Mouse (Mus musculus): ENCODE results near the gene Car5a.
A peak's percentile ranks its signal among the peaks of the same experiment; 100 is the strongest.

Gene Car5a

DNA sequence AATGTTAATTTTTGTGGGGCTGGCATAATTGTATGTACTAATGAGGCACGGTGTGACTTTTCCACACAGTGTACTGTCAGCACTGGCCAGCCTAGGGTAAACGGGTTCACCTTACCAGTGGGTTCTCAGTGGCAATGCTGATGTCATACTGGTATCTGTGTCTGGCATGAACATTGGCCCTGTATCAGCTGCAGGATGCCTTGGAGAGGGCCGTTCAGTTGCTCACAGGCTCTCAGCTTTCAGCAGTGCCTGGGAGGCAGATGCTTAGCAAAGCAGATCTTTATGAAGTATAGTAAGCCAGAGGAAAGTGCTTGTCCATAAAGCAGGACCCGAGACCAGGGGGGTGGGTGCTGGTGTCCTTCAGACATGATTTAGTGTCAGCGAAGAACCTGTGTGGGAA is 21.4 kb upstream of the Car5a start:
- Histone ChIP-seq H3K9me3 (ENCODE audit: low read length) (no peaks in the 10 kb centered on the region), H3K4me3 (replicated peaks; ENCODE audit: low read length) (peak overlapping the region; percentile 45; the same call in 1 of the 2 replicates), H3K36me3 (ENCODE audit: insufficient read depth, low read length) (peaks cover 43% of the 10 kb centered on the region), H3K27me3 (ENCODE audit: insufficient read depth, low read length) (no peaks in the 10 kb centered on the region), H3K4me1 (replicated peaks; ENCODE audit: low read depth, low read length) (peaks cover 75% of the 10 kb centered on the region)
- no peak for TF ChIP-seq NANOG (IDR thresholded peaks at IDR 0.05; ENCODE audit: borderline replicate concordance, low read length)
- no peak for TF ChIP-seq CTCF (conservative IDR thresholded peaks at IDR 0.05; ENCODE audit: low read length)
- no peak for TF ChIP-seq POU5F1 (IDR thresholded peaks at IDR 0.05; ENCODE audit: borderline replicate concordance, low read length)

DNA sequence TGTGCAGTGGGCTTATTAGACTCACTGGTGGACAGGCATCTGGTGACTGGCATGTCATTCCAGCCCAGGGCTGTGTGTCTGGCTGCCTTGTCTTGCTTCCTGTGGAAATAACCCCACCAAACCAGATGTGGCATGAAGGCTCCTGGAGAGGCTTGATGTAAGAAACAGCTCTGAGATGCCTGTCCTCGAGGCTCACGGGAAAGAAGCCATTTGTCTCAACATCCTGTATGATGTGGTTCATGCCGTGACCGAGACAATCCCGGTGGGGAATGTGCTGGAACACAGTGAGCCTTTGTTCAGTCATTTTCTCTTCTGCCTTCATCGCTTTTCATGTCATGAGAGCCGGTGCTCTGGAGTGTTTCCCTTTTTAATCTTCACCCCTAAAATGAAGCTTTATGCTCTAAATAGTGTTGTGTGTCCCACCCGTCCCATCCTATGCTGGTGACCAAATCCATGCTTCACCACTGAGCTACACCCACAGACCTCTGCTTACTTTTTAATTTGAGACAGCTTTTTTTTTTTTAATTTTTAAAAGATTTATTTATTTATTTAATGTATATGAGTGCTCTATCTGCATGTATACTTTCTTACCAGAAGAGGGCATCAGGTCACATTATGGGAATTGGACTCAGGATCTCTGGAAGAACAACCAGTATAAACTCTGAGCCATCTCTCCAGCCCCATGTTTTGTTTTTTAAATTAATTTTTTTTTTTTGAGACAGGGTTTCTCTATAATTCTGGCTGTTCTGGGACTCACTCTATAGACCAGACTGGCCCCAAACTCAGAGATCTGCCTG is 20.2 kb upstream of the Car5a start:
- peaks cover 44% of the 10 kb centered on the region for H3K36me3 ChIP-seq (ENCODE audit: insufficient read depth, low read length)
- H3K9me3 ChIP-seq (ENCODE audit: low read length) = no peaks in the 10 kb centered on the region
- H3K27me3 ChIP-seq (ENCODE audit: insufficient read depth, low read length) = no peaks in the 10 kb centered on the region
- H3K4me3 ChIP-seq (replicated peaks; ENCODE audit: low read length) = no peak overlapping the region
- no peak for TF ChIP-seq NANOG (IDR thresholded peaks at IDR 0.05; ENCODE audit: borderline replicate concordance, low read length)
- TF ChIP-seq CTCF (conservative IDR thresholded peaks at IDR 0.05; ENCODE audit: low read length) = no peak; the same call in 1 of the 2 replicates
- TF ChIP-seq POU5F1 (IDR thresholded peaks at IDR 0.05; ENCODE audit: borderline replicate concordance, low read length) = no peak
- peaks cover 74% of the 10 kb centered on the region for H3K4me1 ChIP-seq (replicated peaks; ENCODE audit: low read depth, low read length)

DNA sequence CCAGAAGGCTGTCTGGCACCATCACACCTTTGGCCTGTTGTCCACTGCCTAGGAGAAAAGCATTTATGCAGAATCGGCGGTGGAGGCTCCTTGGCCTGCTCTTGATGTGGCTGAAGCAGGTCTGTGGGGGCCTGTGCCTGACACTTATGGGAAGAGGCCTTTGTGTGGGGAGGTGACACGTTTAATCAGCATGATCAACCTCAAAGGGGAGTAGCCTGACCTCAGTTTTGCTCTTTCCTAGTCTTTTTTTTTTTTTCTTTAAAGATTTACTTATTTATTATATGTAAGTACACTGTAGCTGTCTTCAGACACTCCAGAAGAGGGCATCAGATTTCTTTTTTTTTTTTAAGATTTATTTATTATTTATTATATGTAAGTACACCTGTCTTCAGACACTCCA is 18.2 kb upstream of the Car5a start:
- H3K4me1 ChIP-seq (replicated peaks; ENCODE audit: low read depth, low read length) = peaks cover 66% of the 10 kb centered on the region
- H3K9me3 ChIP-seq (ENCODE audit: low read length) = no peaks in the 10 kb centered on the region
- peaks cover 51% of the 10 kb centered on the region for H3K36me3 ChIP-seq (ENCODE audit: insufficient read depth, low read length)
- H3K4me3 ChIP-seq (replicated peaks; ENCODE audit: low read length) = no peak overlapping the region
- H3K27me3 ChIP-seq (ENCODE audit: insufficient read depth, low read length) = no peaks in the 10 kb centered on the region
- TF ChIP-seq CTCF (conservative IDR thresholded peaks at IDR 0.05; ENCODE audit: low read length) (no peak), NANOG (IDR thresholded peaks at IDR 0.05; ENCODE audit: borderline replicate concordance, low read length) (no peak), POU5F1 (IDR thresholded peaks at IDR 0.05; ENCODE audit: borderline replicate concordance, low read length) (no peak)

DNA sequence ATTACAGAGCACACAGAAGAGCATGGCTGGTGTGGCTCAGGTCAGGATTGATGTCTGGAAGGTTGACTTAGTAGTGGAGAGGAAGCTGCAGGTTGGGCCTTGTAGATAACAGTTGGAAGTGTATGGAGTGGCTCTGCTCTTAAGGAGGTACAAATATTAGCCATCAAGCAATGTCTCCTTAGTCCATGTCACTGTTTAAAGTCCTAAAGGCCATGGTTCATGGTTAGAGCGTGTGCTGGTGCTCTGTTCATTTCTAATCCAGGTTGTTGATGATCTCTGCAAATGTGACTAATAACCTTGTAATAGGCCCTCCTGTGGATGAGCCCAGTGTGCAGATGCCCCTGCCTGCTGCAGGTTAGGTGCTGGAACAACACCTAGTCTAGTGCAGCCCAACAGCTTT is 13.7 kb upstream of the Car5a start:
- no peak for TF ChIP-seq POU5F1 (IDR thresholded peaks at IDR 0.05; ENCODE audit: borderline replicate concordance, low read length)
- no peak for TF ChIP-seq CTCF (conservative IDR thresholded peaks at IDR 0.05; ENCODE audit: low read length)
- TF ChIP-seq NANOG (IDR thresholded peaks at IDR 0.05; ENCODE audit: borderline replicate concordance, low read length) = no peak
- Histone ChIP-seq H3K4me3 (replicated peaks; ENCODE audit: low read length) (no peak overlapping the region), H3K36me3 (ENCODE audit: insufficient read depth, low read length) (peaks cover 75% of the 10 kb centered on the region), H3K4me1 (replicated peaks; ENCODE audit: low read depth, low read length) (peaks cover 67% of the 10 kb centered on the region), H3K27me3 (ENCODE audit: insufficient read depth, low read length) (no peaks in the 10 kb centered on the region), H3K9me3 (ENCODE audit: low read length) (no peaks in the 10 kb centered on the region)

GRCm38 (mm10) chr8:121955825-121956500 is 11.3 kb upstream of the Car5a start:
- no peak for TF ChIP-seq NANOG (IDR thresholded peaks at IDR 0.05; ENCODE audit: borderline replicate concordance, low read length)
- peaks cover 79% of the 10 kb centered on the region for H3K4me1 ChIP-seq (replicated peaks; ENCODE audit: low read depth, low read length)
- H3K36me3 ChIP-seq (ENCODE audit: insufficient read depth, low read length) = peaks cover 79% of the 10 kb centered on the region
- H3K9me3 ChIP-seq (ENCODE audit: low read length) = no peaks in the 10 kb centered on the region
- H3K4me3 ChIP-seq (replicated peaks; ENCODE audit: low read length) = no peak overlapping the region
- no peaks in the 10 kb centered on the region for H3K27me3 ChIP-seq (ENCODE audit: insufficient read depth, low read length)

GRCm38 (mm10) chr8:121954981-121955555 is 10.4 kb upstream of the Car5a start:
- Histone ChIP-seq H3K27me3 (ENCODE audit: insufficient read depth, low read length) (no peaks in the 10 kb centered on the region), H3K4me1 (replicated peaks; ENCODE audit: low read depth, low read length) (peaks cover 71% of the 10 kb centered on the region), H3K4me3 (replicated peaks; ENCODE audit: low read length) (no peak overlapping the region), H3K9me3 (ENCODE audit: low read length) (no peaks in the 10 kb centered on the region), H3K36me3 (ENCODE audit: insufficient read depth, low read length) (peaks cover 71% of the 10 kb centered on the region)
- TF ChIP-seq NANOG (IDR thresholded peaks at IDR 0.05; ENCODE audit: borderline replicate concordance, low read length) (no peak), CTCF (conservative IDR thresholded peaks at IDR 0.05; ENCODE audit: low read length) (no peak), POU5F1 (IDR thresholded peaks at IDR 0.05; ENCODE audit: borderline replicate concordance, low read length) (no peak)

DNA sequence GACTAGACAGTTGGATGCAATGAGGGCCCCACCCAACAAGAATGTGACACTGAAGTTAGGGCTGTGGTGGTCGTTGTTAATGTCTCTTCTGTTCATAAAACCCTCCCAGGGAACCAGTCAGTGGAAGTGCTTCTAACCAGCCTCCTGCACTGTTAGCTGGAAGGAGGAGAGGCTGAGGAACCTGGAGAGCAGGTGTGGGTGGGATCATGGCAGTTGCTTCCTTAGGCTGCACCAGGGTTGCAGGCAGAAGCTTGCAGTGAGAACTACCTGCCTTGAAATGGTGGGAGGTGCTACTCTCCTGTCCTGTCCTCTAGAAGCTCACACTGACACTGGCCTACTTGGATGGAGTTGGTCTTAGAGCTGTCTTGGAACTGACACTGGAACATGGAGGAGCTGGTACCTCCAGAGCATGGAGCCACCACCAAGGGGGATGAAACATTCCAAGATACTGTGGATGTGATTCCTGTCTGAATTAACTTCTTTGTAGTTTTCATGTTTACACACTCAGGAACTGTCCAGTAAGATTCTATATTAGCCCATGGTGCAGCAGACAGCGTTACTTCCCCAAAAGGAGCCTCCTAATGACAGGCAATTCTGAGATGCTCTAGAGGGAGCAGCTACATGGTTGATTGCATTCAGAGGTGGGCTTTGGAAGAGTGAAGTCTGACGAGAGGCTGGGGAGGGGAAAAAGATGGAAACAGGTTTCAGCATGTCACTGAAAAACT is 9.3 kb upstream of the Car5a start:
- Histone ChIP-seq H3K9me3 (ENCODE audit: low read length) (no peaks in the 10 kb centered on the region), H3K4me3 (replicated peaks; ENCODE audit: low read length) (no peak overlapping the region), H3K36me3 (ENCODE audit: insufficient read depth, low read length) (peaks cover 66% of the 10 kb centered on the region), H3K4me1 (replicated peaks; ENCODE audit: low read depth, low read length) (peaks cover 75% of the 10 kb centered on the region), H3K27me3 (ENCODE audit: insufficient read depth, low read length) (no peaks in the 10 kb centered on the region)
- no peak for TF ChIP-seq CTCF (conservative IDR thresholded peaks at IDR 0.05; ENCODE audit: low read length)

- peaks cover 58% of the 10 kb centered on the region for H3K36me3 ChIP-seq (ENCODE audit: insufficient read depth, low read length)
- H3K9me3 ChIP-seq (ENCODE audit: low read length) = no peaks in the 10 kb centered on the region
- no peak for TF ChIP-seq POU5F1 (IDR thresholded peaks at IDR 0.05; ENCODE audit: borderline replicate concordance, low read length)
- TF ChIP-seq CTCF (conservative IDR thresholded peaks at IDR 0.05; ENCODE audit: low read length) = no peak
- no peak for TF ChIP-seq NANOG (IDR thresholded peaks at IDR 0.05; ENCODE audit: borderline replicate concordance, low read length)
- H3K27me3 ChIP-seq (ENCODE audit: insufficient read depth, low read length) = no peaks in the 10 kb centered on the region
- peak overlapping the region; percentile 98 for H3K4me3 ChIP-seq (replicated peaks; ENCODE audit: low read length)
- H3K4me1 ChIP-seq (replicated peaks; ENCODE audit: low read depth, low read length) = peaks cover 79% of the 10 kb centered on the region
These were observed 8.1 kb upstream of the Car5a start for GRCm38 (mm10) chr8:121952800-121953199.

All from E14TG2a.4 (cell line).